Mouse (Mus musculus): ENCODE data around the gene Olfr815. TPM values are rescaled to one million over a fixed set of nuclear protein-coding genes. Genes with fewer than 3 reads are reported as not detected.

Olfr815 gene
- not detected for total RNA-seq (2023)

DNA sequence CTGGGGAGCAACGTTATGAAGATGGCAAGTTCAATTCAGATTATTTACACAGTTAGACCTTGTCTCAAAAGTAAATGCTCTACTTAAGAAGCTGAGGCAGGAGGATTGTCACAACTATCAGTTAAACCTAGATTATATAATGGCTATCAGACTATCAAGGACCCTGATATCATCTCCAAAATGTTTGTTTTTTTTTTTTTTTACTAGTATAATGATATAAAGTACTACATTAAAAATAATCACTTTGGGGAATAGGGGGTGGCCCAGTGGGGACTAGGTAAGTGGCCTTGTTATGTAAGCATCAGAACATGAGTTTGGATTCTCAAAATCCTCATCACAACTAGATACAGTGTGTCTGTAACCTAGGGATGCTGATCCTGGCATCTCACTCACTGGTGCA, at the start of gene Olfr815:
Gene Olfr815 (minus strand): TSS at position 101 of the 400 bp plus-strand sequence.

GRCm38 (mm10) chr10:129949000-129949399, 43.3 kb upstream of the Olfr815 start, which contains the start of gene Olfr818:
TSS of gene Olfr818 (minus strand) at chr10:129949100.

GRCm38 (mm10) chr10:129915497-129915896, 9.8 kb upstream of the Olfr815 start, which contains the start of gene Olfr816:
TSS of gene Olfr816 (minus strand) at chr10:129915597.

GRCm38 (mm10) chr10:129879751-129880150, 25.9 kb downstream of the Olfr815 start, which contains the start of gene Olfr814:
TSS of gene Olfr814 (minus strand) at chr10:129879851.

GRCm38 (mm10) chr10:129855067-129855466, 50.6 kb downstream of the Olfr815 start, which contains the start of gene Olfr813:
TSS of gene Olfr813 (plus strand) at chr10:129855367.

Other genes starting within 250 kb of the Olfr815 start
- not detected for gene Olfr800, start 248.2 kb downstream of the Olfr815 start, total RNA-seq (2023)
- not detected for gene Olfr801, start 232.0 kb downstream of the Olfr815 start, total RNA-seq (2023)
- not detected for gene Olfr802, start 217.7 kb downstream of the Olfr815 start, total RNA-seq (2023)
- not detected for gene Olfr803, start 211.6 kb downstream of the Olfr815 start, total RNA-seq (2023)
- gene Olfr804, start 202.7 kb downstream of the Olfr815 start, total RNA-seq (2023) = not detected
- gene Olfr805, start 176.5 kb downstream of the Olfr815 start, total RNA-seq (2023) = not detected
- gene Olfr806, start 163.9 kb downstream of the Olfr815 start, total RNA-seq (2023) = not detected
- not detected for gene Olfr807, start 148.1 kb downstream of the Olfr815 start, total RNA-seq (2023)
- gene Olfr808, start 140.4 kb downstream of the Olfr815 start, total RNA-seq (2023) = not detected
- gene Olfr809, start 131.2 kb downstream of the Olfr815 start, total RNA-seq (2023) = not detected
- gene Olfr810, start 111.0 kb downstream of the Olfr815 start, total RNA-seq (2023) = not detected
- gene Olfr811, start 101.5 kb downstream of the Olfr815 start, total RNA-seq (2023) = not detected
- not detected for gene Olfr812, start 59.8 kb downstream of the Olfr815 start, total RNA-seq (2023)
- not detected for gene Olfr813, start 50.5 kb downstream of the Olfr815 start, total RNA-seq (2023)
- gene Olfr814, start 26.0 kb downstream of the Olfr815 start, total RNA-seq (2023) = not detected
- gene Olfr816, start 9.7 kb upstream of the Olfr815 start, total RNA-seq (2023) = not detected
- not detected for gene Olfr818, start 43.2 kb upstream of the Olfr815 start, total RNA-seq (2023)
- gene Olfr819, start 61.4 kb upstream of the Olfr815 start, total RNA-seq (2023) = not detected
- not detected for gene Olfr247, start 70.3 kb upstream of the Olfr815 start, total RNA-seq (2023)
- not detected for gene Gm10310, start 79.2 kb upstream of the Olfr815 start, total RNA-seq (2023)
- gene Olfr820, start 106.8 kb upstream of the Olfr815 start, total RNA-seq (2023) = not detected
- gene Olfr821, start 124.5 kb upstream of the Olfr815 start, total RNA-seq (2023) = not detected
- not detected for gene Olfr822, start 165.3 kb upstream of the Olfr815 start, total RNA-seq (2023)
- not detected for gene Olfr823, start 209.5 kb upstream of the Olfr815 start, total RNA-seq (2023)
- gene Olfr824, start 224.1 kb upstream of the Olfr815 start, total RNA-seq (2023) = not detected

Measured in T-cell, adult 66 days (primary cell).